Mouse (Mus musculus): ENCODE measurements around the gene Sowahc.

GRCm38 (mm10) chr10:59253541-59254079, 31.9 kb downstream of the Sowahc start:
- no peak for TF ChIP-seq CTCF (IDR thresholded peaks at IDR 0.05; ENCODE audit: low read depth, low read length)
- no peak for TF ChIP-seq POLR2A (IDR thresholded peaks at IDR 0.05; ENCODE audit: insufficient read depth, low read length)

All from ES-Bruce4 (cell line).